Mouse (Mus musculus) thymus, adult 2 months (tissue): ENCODE measurements around the gene Arl6ip4.

Experiments
- CTCF ChIP-seq: fragments of 200-500 bp; IDR thresholded peaks from 2 replicates; pipeline ENCODE4 v1.5.1; 2012; ENCODE audit warnings: mild to moderate bottlenecking, control low read depth, low read length, moderate library complexity, borderline replicate concordance; ENCODE audit not compliant: control insufficient read depth, poor library complexity, insufficient read depth; ENCODE audit errors: extremely low read depth
- POLR2A ChIP-seq: fragments of 200-500 bp; IDR thresholded peaks from 2 replicates; pipeline ENCODE4 v1.6.1; 2012; ENCODE audit warnings: mild to moderate bottlenecking, low read length, control low read depth, moderate library complexity; ENCODE audit not compliant: control insufficient read depth, poor library complexity, insufficient read depth; ENCODE audit errors: extremely low read depth

DNA sequence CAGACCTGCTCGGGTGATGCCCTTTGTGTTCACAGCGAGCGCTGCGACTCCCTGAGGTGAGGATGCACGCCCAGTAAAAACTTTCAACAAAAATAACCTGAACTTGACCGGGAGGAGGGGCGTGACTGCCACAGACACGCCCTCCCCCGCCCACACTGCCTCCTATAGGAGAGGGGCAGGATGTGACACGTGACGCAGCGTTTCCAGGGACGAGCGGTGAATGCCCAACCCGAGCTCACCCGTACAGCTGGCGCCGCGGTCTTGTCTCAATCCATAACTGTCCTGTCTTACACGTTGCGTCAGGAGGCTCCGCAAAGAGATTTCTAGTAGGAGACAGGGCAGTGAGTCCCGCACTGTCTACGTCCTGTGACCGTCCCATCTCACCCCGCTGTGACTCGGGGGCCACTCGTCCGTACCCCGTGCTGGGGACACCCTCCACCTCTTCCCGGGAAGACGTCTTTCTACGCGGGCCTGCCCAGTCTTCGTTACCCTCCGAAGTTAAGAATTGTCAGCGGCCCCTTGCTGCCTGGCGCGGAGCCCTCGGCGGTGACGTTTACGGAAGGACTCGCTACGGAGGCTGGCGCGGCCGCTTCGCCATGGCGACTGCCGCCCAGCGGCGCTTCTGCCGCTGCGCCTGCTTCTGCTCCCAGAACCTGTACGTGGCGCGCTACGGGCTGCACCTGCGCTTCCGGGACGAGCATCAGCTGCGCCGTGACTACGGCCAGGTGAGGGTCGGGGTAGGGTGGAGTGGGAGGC lies 4.0 kb upstream of the Arl6ip4 start, which contains the start of gene Ogfod2:
- peak; percentile 44 for TF ChIP-seq POLR2A
- peak; percentile 68; the same call in 1 of the 2 replicates for TF ChIP-seq CTCF
